Mouse (Mus musculus) myocyte (in vitro differentiated cells): ENCODE data around the gene Tprn. TPM values are rescaled to one million over a fixed set of nuclear protein-coding genes. Genes with fewer than 3 reads are reported as not detected.

Experiments used
- H3K27me3 ChIP-seq: one replicate; pipeline ENCODE4 v1.6.1; 2011; ENCODE audit not compliant: control insufficient read depth, insufficient read depth, insufficient read length
- H3K36me3 ChIP-seq: one replicate; pipeline ENCODE4 v1.6.1; 2011; ENCODE audit not compliant: control insufficient read depth, insufficient read depth
- H3K4me2 ChIP-seq: one replicate; pipeline ENCODE4 v1.6.1; 2011; ENCODE audit warnings: low read depth, control low read depth
- H3K4me3 ChIP-seq: one replicate; pipeline ENCODE4 v1.5.1; 2011; ENCODE audit warnings: mild to moderate bottlenecking, control low read depth, moderate library complexity
- H3K79me2 ChIP-seq: one replicate; pipeline ENCODE4 v1.6.1; 2011; ENCODE audit not compliant: control insufficient read depth, insufficient read depth
- H3ac ChIP-seq: one replicate; pipeline ENCODE4 v1.6.1; 2011; ENCODE audit not compliant: control insufficient read depth, insufficient read length
- CEBPB ChIP-seq: IDR thresholded peaks from 2 replicates; pipeline ENCODE4 v1.6.1; 2011; ENCODE audit warnings: mild to moderate bottlenecking, moderate library complexity; ENCODE audit not compliant: poor library complexity, insufficient read depth, severe bottlenecking
- E2F4 ChIP-seq: IDR thresholded peaks from one replicate; pipeline ENCODE4 v1.6.1; 2011; ENCODE audit warnings: mild to moderate bottlenecking, control low read depth, moderate library complexity; ENCODE audit not compliant: insufficient read depth
- MAX ChIP-seq: IDR thresholded peaks from one replicate; pipeline ENCODE4 v1.6.1; 2011; ENCODE audit warnings: low read depth, mild to moderate bottlenecking, control low read depth
- MYOD1 ChIP-seq, 3 experiments: IDR thresholded peaks; one replicate each; pipeline ENCODE4 v1.6.1; 2011; ENCODE audit warnings: control low read depth in 2 of 3, low read depth in 2 of 3, mild to moderate bottlenecking in 2 of 3, moderate library complexity in 1 of 3; ENCODE audit not compliant: insufficient read length in 2 of 3, control insufficient read depth in 1 of 3
- MYOG ChIP-seq, 3 experiments: IDR thresholded peaks; one replicate each; pipeline ENCODE4 v1.6.1; 2011; ENCODE audit warnings: control low read depth in 2 of 3, low read depth in 2 of 3, mild to moderate bottlenecking in 2 of 3; ENCODE audit not compliant: insufficient read length in 2 of 3, control insufficient read depth in 1 of 3, insufficient read depth in 1 of 3
- POLR2A ChIP-seq: IDR thresholded peaks from one replicate; pipeline ENCODE4 v1.6.1; 2011; ENCODE audit warnings: low read depth, mild to moderate bottlenecking, control low read depth, moderate library complexity; ENCODE audit not compliant: insufficient read length
- POLR2AphosphoS2 ChIP-seq: IDR thresholded peaks from one replicate; pipeline ENCODE4 v1.6.1; 2011; ENCODE audit warnings: low read depth, control low read depth; ENCODE audit not compliant: insufficient read length
- REST ChIP-seq: IDR thresholded peaks from one replicate; pipeline ENCODE4 v1.6.1; 2011; ENCODE audit warnings: mild to moderate bottlenecking, control low read depth, moderate library complexity; ENCODE audit not compliant: insufficient read depth, insufficient read length
- SRF ChIP-seq: IDR thresholded peaks from one replicate; pipeline ENCODE4 v1.6.1; 2011; ENCODE audit warnings: low read depth; ENCODE audit not compliant: control insufficient read depth, insufficient read length
- TCF12 ChIP-seq: IDR thresholded peaks from one replicate; pipeline ENCODE4 v1.6.1; 2011; ENCODE audit warnings: mild to moderate bottlenecking, control low read depth; ENCODE audit not compliant: poor library complexity, insufficient read depth, severe bottlenecking
- TCF3 ChIP-seq: IDR thresholded peaks from one replicate; pipeline ENCODE4 v1.6.1; 2011; ENCODE audit warnings: low read depth, control low read depth; ENCODE audit not compliant: insufficient read length
- USF1 ChIP-seq: IDR thresholded peaks from one replicate; pipeline ENCODE4 v1.6.1; 2011; ENCODE audit warnings: low read depth, mild to moderate bottlenecking, control low read depth, moderate library complexity
- polyA plus RNA-seq: library from polyadenylated mRNA; unstranded; fragments of >200 nt; fragmentation: generic; extraction: Trizol; gene quantifications from one replicate; pipeline ENCODE4 v1.2.1, GENCODE M21; 2012; ENCODE audit warnings: missing spikeins

Gene Tprn
- polyA plus RNA-seq, 1 experiment = 5.5 TPM

GRCm38 (mm10) chr2:25234551-25235220 is 27.7 kb upstream of the Tprn start:
- Histone ChIP-seq H3ac (no peak overlapping the region), H3K27me3 (peaks cover 69% of the 10 kb centered on the region), H3K4me2 (no peak overlapping the region), H3K4me3 (no peak overlapping the region), H3K36me3 (no peaks in the 10 kb centered on the region), H3K79me2 (no peaks in the 10 kb centered on the region)
- TF ChIP-seq MYOG (IDR thresholded peaks at IDR 0.05; ENCODE audit: control insufficient read depth in 1 of 3, insufficient read depth in 1 of 3, insufficient read length in 2 of 3, low read depth in 2 of 3) (no peak), POLR2AphosphoS2 (no peak), CEBPB (no peak), E2F4 (no peak), TCF12 (no peak), MYOD1 (IDR thresholded peaks at IDR 0.05; ENCODE audit: control insufficient read depth in 1 of 3, insufficient read length in 2 of 3, low read depth in 2 of 3) (no peak), TCF3 (no peak), MAX (no peak), POLR2A (no peak), REST (no peak), USF1 (no peak)

GRCm38 (mm10) chr2:25236614-25237013 is 25.8 kb upstream of the Tprn start, which contains the start of gene Rnf224:
Gene Rnf224, minus strand, starts transcription at chr2:25236787.
- H3K27me3 ChIP-seq = peaks cover 55% of the 10 kb centered on the region
- TF ChIP-seq E2F4 (no peak), TCF3 (no peak), MYOD1 (IDR thresholded peaks at IDR 0.05; ENCODE audit: control insufficient read depth in 1 of 3, insufficient read length in 2 of 3, low read depth in 2 of 3) (no peak), MAX (no peak), REST (no peak), SRF (no peak), CEBPB (no peak), USF1 (no peak), POLR2AphosphoS2 (no peak), MYOG (IDR thresholded peaks at IDR 0.05; ENCODE audit: control insufficient read depth in 1 of 3, insufficient read depth in 1 of 3, insufficient read length in 2 of 3, low read depth in 2 of 3) (no peak)
- H3ac ChIP-seq = no peak within 1 kb of the TSS

GRCm38 (mm10) chr2:25237522-25237921 is 24.9 kb upstream of the Tprn start:
- Histone ChIP-seq H3K27me3 (peaks cover 55% of the 10 kb centered on the region), H3ac (no peak overlapping the region), H3K4me2 (no peak overlapping the region), H3K36me3 (no peaks in the 10 kb centered on the region), H3K79me2 (no peaks in the 10 kb centered on the region), H3K4me3 (no peak overlapping the region)
- no peak for TF ChIP-seq POLR2A
- TF ChIP-seq SRF = no peak
- TF ChIP-seq REST = no peak
- no peak for TF ChIP-seq TCF12
- TF ChIP-seq POLR2AphosphoS2 = no peak
- no peak for TF ChIP-seq USF1
- TF ChIP-seq E2F4 = no peak
- no peak for TF ChIP-seq MAX
- TF ChIP-seq MYOD1 (IDR thresholded peaks at IDR 0.05; ENCODE audit: control insufficient read depth in 1 of 3, insufficient read length in 2 of 3, low read depth in 2 of 3) = no peak

More at GRCm38 (mm10) chr2:25236614-25237013, 25.8 kb upstream of the Tprn start, which contains the start of gene Rnf224:
- H3K79me2 ChIP-seq = no peaks in the 10 kb centered on the region
- no peak within 1 kb of the TSS for H3K4me3 ChIP-seq
- no peak within 1 kb of the TSS for H3K4me2 ChIP-seq
- no peaks in the 10 kb centered on the region for H3K36me3 ChIP-seq

- H3K4me2 ChIP-seq = no peak overlapping the region
- H3ac ChIP-seq = no peak overlapping the region
- peaks cover 54% of the 10 kb centered on the region for H3K27me3 ChIP-seq
- H3K36me3 ChIP-seq = no peaks in the 10 kb centered on the region
- H3K4me3 ChIP-seq = no peak overlapping the region
- no peak for TF ChIP-seq MYOD1 (IDR thresholded peaks at IDR 0.05; ENCODE audit: control insufficient read depth in 1 of 3, insufficient read length in 2 of 3, low read depth in 2 of 3)
- no peak for TF ChIP-seq USF1
- no peak for TF ChIP-seq TCF3
- no peak for TF ChIP-seq E2F4
- TF ChIP-seq TCF12 = no peak
- TF ChIP-seq POLR2A = no peak
- no peak for TF ChIP-seq POLR2AphosphoS2
- TF ChIP-seq MAX = no peak
- TF ChIP-seq SRF = no peak
- no peaks in the 10 kb centered on the region for H3K79me2 ChIP-seq
Observed at GRCm38 (mm10) chr2:25238106-25238505, 24.3 kb upstream of the Tprn start.

- Histone ChIP-seq H3K36me3 (no peaks in the 10 kb centered on the region), H3ac (no peak overlapping the region), H3K4me3 (no peak overlapping the region), H3K79me2 (no peaks in the 10 kb centered on the region), H3K27me3 (peaks cover 37% of the 10 kb centered on the region), H3K4me2 (no peak overlapping the region)
- no peak for TF ChIP-seq TCF3
Observed at GRCm38 (mm10) chr2:25239766-25240165, 22.7 kb upstream of the Tprn start.
